Mouse (Mus musculus): Measurements from ENCODE around the gene Gm12117. TPM values are rescaled to one million over a fixed set of nuclear protein-coding genes. Genes with fewer than 3 reads are reported as not detected.

Gene Gm12117
- polyA plus RNA-seq, 2 experiments: not detected

- Histone ChIP-seq H3K27me3 (ENCODE audit: control insufficient read depth, insufficient read depth, low read length) (no peaks in the 10 kb centered on the region), H3K4me2 (ENCODE audit: low read depth) (no peak overlapping the region), H3K9me3 (ENCODE audit: control insufficient read depth, low read length) (no peaks in the 10 kb centered on the region), H3K9ac (replicated peaks) (no peak overlapping the region), H3K36me3 (replicated peaks; ENCODE audit: control insufficient read depth, insufficient read depth, low read depth) (no peaks in the 10 kb centered on the region), H3K27ac (no peak overlapping the region), H3K4me3 (ENCODE audit: insufficient read depth in 1 of 2, low read depth in 2 of 2, low read length in 2 of 2) (no peak overlapping the region), H3K4me1 (replicated peaks; ENCODE audit: control insufficient read depth in 2 of 2, insufficient read depth in 2 of 2, low read length in 1 of 2) (no peaks in the 10 kb centered on the region)
- ATAC-seq (ENCODE audit: insufficient read depth): no peak
- 25% methylated on average over 1 of the region's 1 CpGs for WGBS (ENCODE audit: insufficient replicate concordance)
- no peak for TF ChIP-seq CTCF (IDR thresholded peaks at IDR 0.05; ENCODE audit: low read depth)
- TF ChIP-seq EP300 (IDR thresholded peaks at IDR 0.05; ENCODE audit: low read depth): no peak
- DNase-seq (ENCODE audit: low read depth in 3 of 3, low spot score in 3 of 3): no peak
These were observed 2.2 kb downstream of the Gm12117 start for GRCm38 (mm10) chr11:33274294-33274693.

DNA sequence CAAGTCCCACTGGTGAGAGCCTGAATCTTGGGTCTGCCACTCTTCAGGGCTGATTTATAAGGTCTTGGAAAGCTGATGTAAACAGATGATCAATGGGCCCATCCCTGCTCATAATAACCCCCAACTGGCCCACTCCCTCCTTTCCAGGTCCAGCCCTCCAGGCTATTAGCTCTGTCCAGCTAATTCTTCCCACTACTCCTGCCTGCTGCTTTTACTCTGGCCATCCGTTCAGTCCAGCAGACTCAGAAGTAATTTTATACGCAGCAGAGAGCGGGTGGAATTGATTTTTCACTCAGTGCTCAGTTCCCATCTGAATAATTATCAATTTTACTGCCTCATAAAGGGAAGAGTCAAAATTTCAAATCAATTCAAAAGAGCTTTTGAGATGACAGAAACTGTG is 36.2 kb downstream of the Gm12117 start:
- Histone ChIP-seq H3K9me3 (ENCODE audit: control insufficient read depth, low read length) (no peaks in the 10 kb centered on the region), H3K4me2 (ENCODE audit: low read depth) (no peak overlapping the region), H3K9ac (replicated peaks) (no peak overlapping the region), H3K4me1 (replicated peaks; ENCODE audit: control insufficient read depth in 2 of 2, insufficient read depth in 2 of 2, low read length in 1 of 2) (no peaks in the 10 kb centered on the region), H3K36me3 (replicated peaks; ENCODE audit: control insufficient read depth, insufficient read depth, low read depth) (no peaks in the 10 kb centered on the region), H3K27me3 (ENCODE audit: control insufficient read depth, insufficient read depth, low read length) (no peaks in the 10 kb centered on the region), H3K4me3 (ENCODE audit: insufficient read depth in 1 of 2, low read depth in 2 of 2, low read length in 2 of 2) (no peak overlapping the region), H3K27ac (no peak overlapping the region)
- 63% methylated on average over 3 of the region's 3 CpGs for WGBS (ENCODE audit: insufficient replicate concordance)
- DNase-seq (ENCODE audit: low read depth in 3 of 3, low spot score in 3 of 3) (no peak), ATAC-seq (ENCODE audit: insufficient read depth) (no peak)
- no peak for TF ChIP-seq CTCF (IDR thresholded peaks at IDR 0.05; ENCODE audit: low read depth)
- TF ChIP-seq EP300 (IDR thresholded peaks at IDR 0.05; ENCODE audit: low read depth): no peak

- 59% methylated on average over 3 of the region's 3 CpGs for WGBS (ENCODE audit: insufficient replicate concordance)
- no peak for DNase-seq (ENCODE audit: low read depth in 3 of 3, low spot score in 3 of 3)
- no peak overlapping the region for H3K4me3 ChIP-seq (ENCODE audit: insufficient read depth in 1 of 2, low read depth in 2 of 2, low read length in 2 of 2)
- H3K36me3 ChIP-seq (replicated peaks; ENCODE audit: control insufficient read depth, insufficient read depth, low read depth): no peaks in the 10 kb centered on the region
- H3K9me3 ChIP-seq (ENCODE audit: control insufficient read depth, low read length): no peaks in the 10 kb centered on the region
- no peak for TF ChIP-seq CTCF (IDR thresholded peaks at IDR 0.05; ENCODE audit: low read depth)
- TF ChIP-seq EP300 (IDR thresholded peaks at IDR 0.05; ENCODE audit: low read depth): no peak
- no peak overlapping the region for H3K4me2 ChIP-seq (ENCODE audit: low read depth)
- no peak for ATAC-seq (ENCODE audit: insufficient read depth)
- no peak overlapping the region for H3K9ac ChIP-seq (replicated peaks)
- no peak overlapping the region for H3K27ac ChIP-seq
- no peaks in the 10 kb centered on the region for H3K4me1 ChIP-seq (replicated peaks; ENCODE audit: control insufficient read depth in 2 of 2, insufficient read depth in 2 of 2, low read length in 1 of 2)
- H3K27me3 ChIP-seq (ENCODE audit: control insufficient read depth, insufficient read depth, low read length): no peaks in the 10 kb centered on the region
These were observed 42.4 kb downstream of the Gm12117 start for GRCm38 (mm10) chr11:33234134-33234533.

- Histone ChIP-seq H3K9me3 (ENCODE audit: control insufficient read depth, low read length) (no peaks in the 10 kb centered on the region), H3K4me2 (ENCODE audit: low read depth) (no peak overlapping the region), H3K4me3 (ENCODE audit: insufficient read depth in 1 of 2, low read depth in 2 of 2, low read length in 2 of 2) (no peak overlapping the region), H3K27me3 (ENCODE audit: control insufficient read depth, insufficient read depth, low read length) (no peaks in the 10 kb centered on the region), H3K36me3 (replicated peaks; ENCODE audit: control insufficient read depth, insufficient read depth, low read depth) (no peaks in the 10 kb centered on the region), H3K4me1 (replicated peaks; ENCODE audit: control insufficient read depth in 2 of 2, insufficient read depth in 2 of 2, low read length in 1 of 2) (no peaks in the 10 kb centered on the region), H3K27ac (no peak overlapping the region), H3K9ac (replicated peaks) (no peak overlapping the region)
- no peak for TF ChIP-seq EP300 (IDR thresholded peaks at IDR 0.05; ENCODE audit: low read depth)
- TF ChIP-seq CTCF (IDR thresholded peaks at IDR 0.05; ENCODE audit: low read depth): no peak
- no peak for ATAC-seq (ENCODE audit: insufficient read depth)
- 63% methylated on average over 5 of the region's 5 CpGs for WGBS (ENCODE audit: insufficient replicate concordance)
- no peak for DNase-seq (ENCODE audit: low read depth in 3 of 3, low spot score in 3 of 3)
These were observed 44.5 kb downstream of the Gm12117 start for GRCm38 (mm10) chr11:33232056-33232455.

DNA sequence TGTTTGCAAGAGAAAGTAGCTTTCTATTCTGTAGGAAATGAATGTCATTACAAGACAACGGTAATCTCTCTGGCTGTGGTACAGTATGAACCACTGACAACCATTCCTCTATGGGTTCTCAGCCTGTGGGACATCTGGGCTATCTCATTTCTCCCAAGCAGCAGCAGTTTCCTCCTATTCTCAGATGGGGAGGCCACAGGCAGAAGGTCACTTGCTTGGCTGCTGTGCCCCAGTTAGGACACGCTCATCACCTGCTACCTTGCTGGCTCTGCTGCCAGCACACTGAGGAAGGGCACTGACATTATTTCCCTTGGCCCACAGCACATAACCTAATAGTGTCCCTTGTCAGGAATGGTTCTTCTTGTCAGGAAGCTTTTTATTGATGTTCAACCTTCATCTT is 48.4 kb downstream of the Gm12117 start:
- no peaks in the 10 kb centered on the region for H3K27me3 ChIP-seq (ENCODE audit: control insufficient read depth, insufficient read depth, low read length)
- H3K4me2 ChIP-seq (ENCODE audit: low read depth): no peak overlapping the region
- no peak overlapping the region for H3K27ac ChIP-seq
- no peak for ATAC-seq (ENCODE audit: insufficient read depth)
- H3K4me3 ChIP-seq (ENCODE audit: insufficient read depth in 1 of 2, low read depth in 2 of 2, low read length in 2 of 2): no peak overlapping the region
- H3K9ac ChIP-seq (replicated peaks): no peak overlapping the region
- TF ChIP-seq EP300 (IDR thresholded peaks at IDR 0.05; ENCODE audit: low read depth) (no peak), CTCF (IDR thresholded peaks at IDR 0.05; ENCODE audit: low read depth) (no peak)
- no peaks in the 10 kb centered on the region for H3K4me1 ChIP-seq (replicated peaks; ENCODE audit: control insufficient read depth in 2 of 2, insufficient read depth in 2 of 2, low read length in 1 of 2)
- DNase-seq (ENCODE audit: low read depth in 3 of 3, low spot score in 3 of 3): no peak
- no peaks in the 10 kb centered on the region for H3K9me3 ChIP-seq (ENCODE audit: control insufficient read depth, low read length)
- no peaks in the 10 kb centered on the region for H3K36me3 ChIP-seq (replicated peaks; ENCODE audit: control insufficient read depth, insufficient read depth, low read depth)
- WGBS (ENCODE audit: insufficient replicate concordance): 64% methylated on average over 2 of the region's 2 CpGs
